30 mouse cellular contexts compared by ENCODE assay signal in the genomic region with DNA sequence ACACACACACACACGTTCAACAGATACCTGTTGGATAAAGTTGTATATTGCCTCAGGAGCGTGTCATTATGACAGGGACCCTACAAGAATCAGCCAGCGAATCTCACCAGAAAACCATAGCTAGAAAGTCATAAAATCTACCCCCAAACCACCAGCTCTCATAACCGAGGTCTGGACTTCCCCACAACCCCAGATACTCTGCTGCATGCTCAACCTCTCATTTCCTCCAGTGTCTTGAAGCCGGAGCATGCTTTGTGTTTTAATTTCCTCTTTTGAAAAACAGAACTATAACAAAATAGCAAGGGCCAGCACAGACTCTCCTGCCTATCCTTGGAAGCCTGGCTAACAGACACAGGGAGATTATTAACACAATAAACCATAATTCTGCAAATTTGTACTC.
DNase-seq lines count a peak whose midpoint lies in the region; ATAC-seq and TF ChIP-seq lines count a peak whose summit lies in the region.
"Had no signal": no experiment of that assay in that cellular context is flagged by ENCODE, and none has a peak within 500 bp of the region (broad histone marks: within the 10 kb centered on the region; RNA-seq: fewer than 3 reads in every experiment).

No protein-coding gene starts in this region.

- 89% methylated on average over 5 of the region's 5 CpGs for WGBS in midbrain, embryonic 10.5 days

- H3K27ac ChIP-seq in CH12.LX (ENCODE audit: insufficient read depth, low read depth): no peak overlapping the region
- H3K27ac ChIP-seq in midbrain, embryonic 10.5 days (replicated peaks): no peak overlapping the region
- H3K27ac ChIP-seq: embryonic facial prominence, embryonic 10.5 days; embryonic facial prominence, embryonic 13.5 days; forebrain, embryonic 12.5 days; heart, adult 2 months; heart, embryonic 10.5 days; heart, embryonic 13.5 days; hindbrain, embryonic 12.5 days; hindbrain, embryonic 15.5 days had no signal

- peak; percentile 34 for DNase-seq in heart, adult 11 months
- no peak for DNase-seq in heart, adult 18-20 months
- DNase-seq in CH12.LX (ENCODE audit: extremely low read depth): peak; percentile 25
- no peak for DNase-seq in right cerebral cortex, postnatal 36 days (ENCODE audit: low spot score in 2 of 2)
- DNase-seq in adrenal gland, postnatal 36 days: no peak
- DNase-seq in midbrain, embryonic 10.5 days (ENCODE audit: low spot score): no peak
- DNase-seq: adrenal gland, postnatal 10 days; cerebellum, adult 11-12 months; cerebellum, adult 8-10 months; cerebellum, postnatal 10 days; cerebellum, postnatal 36 days; embryo, embryonic 11 days; gastrocnemius, postnatal 10 days; gastrocnemius, postnatal 36 days; heart, adult 2 months; heart, postnatal 14 days; heart, postnatal 4 days had no signal

- no peaks in the 10 kb centered on the region for H3K27me3 ChIP-seq in CH12.LX (replicated peaks)
- no peaks in the 10 kb centered on the region for H3K27me3 ChIP-seq in midbrain, embryonic 10.5 days (ENCODE audit: low read depth, poor library complexity, severe bottlenecking)
- H3K27me3 ChIP-seq: embryonic facial prominence, embryonic 13.5 days; forebrain, embryonic 12.5 days; heart, embryonic 13.5 days; hindbrain, embryonic 12.5 days; hindbrain, embryonic 15.5 days had no signal

- dilution Hi-C loops in CH12.LX (cut with MboI; ENCODE audit: extremely low pct_ligation_motif_present, extremely low pct_unique_long_range_greater_than_20kb, low sequenced_read_pairs): no loop called here

- no peak for TF ChIP-seq CTCF in CH12.LX (conservative IDR thresholded peaks at IDR 0.05 in 1 of 2, IDR thresholded peaks at IDR 0.05 in 1 of 2; ENCODE audit: low read depth in 2 of 2, low read length in 2 of 2)

- TF ChIP-seq EP300 in CH12.LX (IDR thresholded peaks at IDR 0.05; ENCODE audit: low read length): no peak

- peaks cover 28% of the 10 kb centered on the region for H3K9me3 ChIP-seq in CH12.LX (replicated peaks; ENCODE audit: low read length)
- H3K9me3 ChIP-seq in midbrain, embryonic 10.5 days (replicated peaks): no peaks in the 10 kb centered on the region
- H3K9me3 ChIP-seq: embryonic facial prominence, embryonic 10.5 days; embryonic facial prominence, embryonic 13.5 days; forebrain, embryonic 12.5 days; heart, embryonic 10.5 days; heart, embryonic 13.5 days; hindbrain, embryonic 12.5 days; hindbrain, embryonic 15.5 days had no signal

- in situ Hi-C loops in CH12.LX (cut with MboI; ENCODE audit: low pct_ligation_motif_present, low pct_unique_long_range_greater_than_20kb, low sequenced_read_pairs): no loop called here

- no peak overlapping the region for H3K9ac ChIP-seq in CH12.LX (ENCODE audit: insufficient read depth, low read depth)
- H3K9ac ChIP-seq: embryonic facial prominence, embryonic 13.5 days; forebrain, embryonic 12.5 days; heart, embryonic 13.5 days; hindbrain, embryonic 12.5 days; hindbrain, embryonic 15.5 days had no signal

- peak; percentile 99 for ATAC-seq in hematopoietic stem cell, adult 5-6 weeks (replicated peaks in 1 of 2; ENCODE audit: insufficient read depth in 1 of 2, low FRiP score in 2 of 2, low TSS enrichment in 1 of 2, low read depth in 1 of 2, poor library complexity in 2 of 2, severe bottlenecking in 2 of 2)
- peak; percentile 99 for ATAC-seq in megakaryocyte progenitor cell, adult 5-6 weeks (replicated peaks; ENCODE audit: poor library complexity)
- ATAC-seq: forebrain, embryonic 16.5 days; Patski had no signal

- no peaks in the 10 kb centered on the region for H3K79me2 ChIP-seq in CH12.LX (replicated peaks; ENCODE audit: control insufficient read depth, extremely low read depth, insufficient read depth, poor library complexity, severe bottlenecking)

- H3K4me3 ChIP-seq in CH12.LX (replicated peaks in 1 of 3; ENCODE audit: low read depth in 2 of 3, low read length in 2 of 3, poor library complexity in 1 of 3): no peak overlapping the region
- H3K4me3 ChIP-seq in midbrain, embryonic 10.5 days: no peak overlapping the region
- H3K4me3 ChIP-seq: embryonic facial prominence, embryonic 10.5 days; embryonic facial prominence, embryonic 13.5 days; erythroblast, embryonic 14.5 days; forebrain, embryonic 12.5 days; heart, adult 2 months; heart, embryonic 10.5 days; heart, embryonic 13.5 days; hindbrain, embryonic 12.5 days; hindbrain, embryonic 15.5 days had no signal

- no peak for TF ChIP-seq RAD21 in CH12.LX (IDR thresholded peaks at IDR 0.05; ENCODE audit: low read depth, low read length)

- H3K4me1 ChIP-seq in CH12.LX (ENCODE audit: control insufficient read depth in 1 of 2, insufficient read depth in 2 of 2): 0 out of 4 replicates have a peak, but pooled peaks cover 0 to 4% of the 10 kb centered on the region in 2 experiments
- H3K4me1 ChIP-seq in midbrain, embryonic 10.5 days: no peaks in the 10 kb centered on the region
- H3K4me1 ChIP-seq: embryonic facial prominence, embryonic 10.5 days; embryonic facial prominence, embryonic 13.5 days; forebrain, embryonic 12.5 days; heart, embryonic 10.5 days; heart, embryonic 13.5 days; hindbrain, embryonic 12.5 days; hindbrain, embryonic 15.5 days had no signal

- TF ChIP-seq POLR2A in CH12.LX (IDR thresholded peaks at IDR 0.05; ENCODE audit: low read depth, low read length): no peak

- no peaks in the 10 kb centered on the region for H3K36me3 ChIP-seq in CH12.LX (replicated peaks in 1 of 2; ENCODE audit: control insufficient read depth in 1 of 2, insufficient read depth in 1 of 2, low read length in 1 of 2)
- H3K36me3 ChIP-seq in midbrain, embryonic 10.5 days: no peaks in the 10 kb centered on the region
- H3K36me3 ChIP-seq: embryonic facial prominence, embryonic 10.5 days; embryonic facial prominence, embryonic 13.5 days; forebrain, embryonic 12.5 days; G1E; heart, embryonic 10.5 days; heart, embryonic 13.5 days; hindbrain, embryonic 12.5 days; hindbrain, embryonic 15.5 days had no signal

- H3K4me2 ChIP-seq in CH12.LX (ENCODE audit: insufficient read depth, low read depth, poor library complexity, severe bottlenecking): no peak overlapping the region
- H3K4me2 ChIP-seq: embryonic facial prominence, embryonic 13.5 days; forebrain, embryonic 12.5 days; heart, embryonic 13.5 days; hindbrain, embryonic 12.5 days; hindbrain, embryonic 15.5 days had no signal

TF ChIP-seq in CH12.LX, 34 proteins besides CTCF, POLR2A, EP300 and RAD21:
- TF ChIP-seq ETS1 (conservative IDR thresholded peaks at IDR 0.05; ENCODE audit: low read depth, low read length) (no peak), USF2 (conservative IDR thresholded peaks at IDR 0.05; ENCODE audit: low read depth, low read length) (no peak), MAX (IDR thresholded peaks at IDR 0.05; ENCODE audit: low read length) (no peak), SMC3 (IDR thresholded peaks at IDR 0.05; ENCODE audit: low read depth, low read length) (no peak), ZNF384 (IDR thresholded peaks at IDR 0.05; ENCODE audit: low read depth, low read length) (no peak), NRF1 (IDR thresholded peaks at IDR 0.05; ENCODE audit: low read depth, low read length) (no peak), PAX5 (IDR thresholded peaks at IDR 0.05; ENCODE audit: low read length) (no peak), MEF2A (IDR thresholded peaks at IDR 0.05; ENCODE audit: borderline replicate concordance, low read depth, low read length) (no peak), KAT2A (IDR thresholded peaks at IDR 0.05; ENCODE audit: insufficient replicate concordance, low read length) (no peak), MAZ (IDR thresholded peaks at IDR 0.05; ENCODE audit: low read depth, low read length) (no peak), RCOR1 (conservative IDR thresholded peaks at IDR 0.05; ENCODE audit: low read depth, low read length) (no peak)

Comparison
In these comparisons a context has a peak if more than half of its experiments do, and no peak if none do; other contexts are left out.
1. DNase-seq: peak in heart, adult 11 months (single experiment) and CH12.LX (single experiment); none in heart, adult 18-20 months (0 of 2), right cerebral cortex, postnatal 36 days (0 of 2), adrenal gland, postnatal 36 days (0 of 2) and midbrain, embryonic 10.5 days (single experiment).